Mouse (Mus musculus) ES-E14 (cell line): ENCODE measurements at regions not wholly inside any gene's neighbourhood (a gene's known extent, or its start where the extent isn't known, plus 50 kb on each side); places are given as distances from the start of the nearest gene placed in this dataset.

Source experiments
- DNase-seq: peaks from one replicate; pipeline ENCODE4 v3.0.0-alpha.2; 2013; ENCODE audit warnings: low read depth, low spot score
- H3K27ac ChIP-seq: 2 replicates; pipeline ENCODE4 v1.5.1; 2012; ENCODE audit warnings: low read depth, mild to moderate bottlenecking, low read length, moderate library complexity, mixed read lengths; ENCODE audit not compliant: poor library complexity, insufficient read depth, severe bottlenecking
- H3K36me3 ChIP-seq: 2 replicates; pipeline ENCODE4 v1.6.1; 2012; ENCODE audit warnings: mild to moderate bottlenecking, low read length, moderate library complexity, mixed read lengths; ENCODE audit not compliant: control insufficient read depth, poor library complexity, insufficient read depth, severe bottlenecking
- H3K4me1 ChIP-seq, 2 experiments: fragments of 150-350 bp in 1 of 2; sonication (generic) in 1 of 2; 2 replicates each; pipeline ENCODE4 v1.6.1; 2012; ENCODE audit warnings: low read length in 2 of 2, mild to moderate bottlenecking in 1 of 2, mixed read lengths in 1 of 2; ENCODE audit not compliant: control insufficient read depth in 2 of 2, insufficient read depth in 2 of 2, poor library complexity in 1 of 2
- H3K4me3 ChIP-seq, 2 experiments: fragments of 150-350 bp in 1 of 2; sonication (generic) in 1 of 2; 2 replicates each; pipeline ENCODE4 v1.5.1; 2012; ENCODE audit warnings: low read length in 2 of 2, low read depth in 1 of 2, mild to moderate bottlenecking in 1 of 2, mixed read lengths in 1 of 2; ENCODE audit not compliant: insufficient read depth in 1 of 2, poor library complexity in 1 of 2, severe bottlenecking in 1 of 2
- H3K9ac ChIP-seq: 2 replicates; pipeline ENCODE4 v1.6.1; 2012; ENCODE audit warnings: low read depth, mild to moderate bottlenecking, low read length, mixed read lengths; ENCODE audit not compliant: poor library complexity, insufficient read depth, severe bottlenecking
- H3K9me3 ChIP-seq: fragments of 150-350 bp; sonication (generic); 2 replicates; pipeline ENCODE4 v1.6.1; 2012; ENCODE audit warnings: low read depth, mild to moderate bottlenecking, low read length; ENCODE audit not compliant: control insufficient read depth, insufficient read depth
- CHD2 ChIP-seq: IDR thresholded peaks from 2 replicates; pipeline ENCODE4 v1.6.1; 2014; ENCODE audit warnings: mild to moderate bottlenecking, low read depth, low read length, inconsistent platforms
- HCFC1 ChIP-seq: IDR thresholded peaks from 2 replicates; pipeline ENCODE4 v1.6.1; 2012; ENCODE audit warnings: low read length, inconsistent platforms, borderline replicate concordance; ENCODE audit not compliant: insufficient read depth
- MAFK ChIP-seq: IDR thresholded peaks from 2 replicates; pipeline ENCODE4 v1.6.1; 2014; ENCODE audit warnings: mild to moderate bottlenecking, low read depth, low read length, inconsistent platforms; ENCODE audit not compliant: insufficient read depth
- ZC3H11A ChIP-seq: IDR thresholded peaks from 2 replicates; pipeline ENCODE4 v1.6.1; 2012; ENCODE audit warnings: low read depth, mild to moderate bottlenecking, inconsistent platforms, low read length, borderline replicate concordance
- ZNF384 ChIP-seq: IDR thresholded peaks from 2 replicates; pipeline ENCODE4 v1.6.1; 2012; ENCODE audit warnings: low read depth, low read length, inconsistent platforms
- in situ Hi-C, 2 experiments: fragments of 600-800 bp; cut with MboI; formaldehyde crosslinking; loops; one replicate each; pipeline ENCODE4 v1.15.1; 2025; ENCODE audit warnings: low sequenced_read_pairs in 2 of 2, inconsistent platforms in 1 of 2; ENCODE audit not compliant: unreplicated experiment in 2 of 2

DNA sequence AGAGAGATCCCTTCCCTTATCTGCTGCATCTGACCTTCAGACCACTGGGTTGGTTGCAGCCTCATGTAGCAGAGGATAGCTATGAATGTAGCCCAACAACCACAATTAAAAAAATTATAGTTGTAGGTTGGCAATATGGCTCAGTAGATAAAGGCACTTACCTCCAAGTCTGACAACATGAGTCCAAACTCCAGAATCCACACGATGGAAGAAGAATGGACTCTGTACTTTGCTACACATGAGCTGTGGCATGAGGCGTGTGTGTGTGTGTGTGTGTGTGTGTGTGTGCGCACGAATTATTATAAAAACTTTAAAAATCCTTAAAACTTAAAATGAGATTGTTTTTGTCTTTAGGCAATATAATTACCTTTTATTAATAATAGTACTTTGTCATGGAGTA is 163.2 kb upstream of the Pik3r1 start:
- H3K9ac ChIP-seq, result no peak overlapping the region
- H3K4me3 ChIP-seq, result no peak overlapping the region
- H3K4me1 ChIP-seq, result no peaks in the 10 kb centered on the region
- in situ Hi-C loops, result no loop called here
- DNase-seq, result no peak
- TF ChIP-seq ZC3H11A (no peak), HCFC1 (no peak), CHD2 (no peak), ZNF384 (no peak), MAFK (no peak)
- no peaks in the 10 kb centered on the region for H3K9me3 ChIP-seq
- no peaks in the 10 kb centered on the region for H3K36me3 ChIP-seq
- H3K27ac ChIP-seq, result no peak overlapping the region

DNA sequence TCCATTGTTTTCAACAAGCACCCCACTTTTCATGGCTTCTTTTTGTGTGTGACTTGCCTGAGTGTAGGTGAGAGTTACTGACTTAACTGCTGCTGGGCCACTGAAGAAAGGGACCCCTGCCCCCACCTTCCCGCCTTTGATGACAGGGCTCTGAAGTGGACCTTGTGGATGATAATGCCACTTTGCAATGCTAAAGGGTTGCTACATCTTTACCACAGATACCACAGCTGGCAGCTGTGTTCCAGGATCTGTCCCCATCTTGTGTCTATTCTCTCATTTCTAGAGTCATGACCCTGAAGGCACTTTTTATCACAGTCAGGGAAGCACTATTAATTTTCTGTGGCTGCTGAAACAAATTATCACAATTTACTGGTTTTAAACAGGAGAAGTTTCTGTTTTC is 163.9 kb upstream of the Pik3r1 start:
- Histone ChIP-seq H3K4me1 (no peaks in the 10 kb centered on the region), H3K36me3 (no peaks in the 10 kb centered on the region), H3K4me3 (no peak overlapping the region), H3K27ac (no peak overlapping the region), H3K9me3 (no peaks in the 10 kb centered on the region), H3K9ac (no peak overlapping the region)
- in situ Hi-C loops, result no loop called here
- no peak for DNase-seq
- TF ChIP-seq MAFK, result no peak
- TF ChIP-seq HCFC1, result no peak
- TF ChIP-seq CHD2, result no peak
- TF ChIP-seq ZNF384, result no peak
- no peak for TF ChIP-seq ZC3H11A

DNA sequence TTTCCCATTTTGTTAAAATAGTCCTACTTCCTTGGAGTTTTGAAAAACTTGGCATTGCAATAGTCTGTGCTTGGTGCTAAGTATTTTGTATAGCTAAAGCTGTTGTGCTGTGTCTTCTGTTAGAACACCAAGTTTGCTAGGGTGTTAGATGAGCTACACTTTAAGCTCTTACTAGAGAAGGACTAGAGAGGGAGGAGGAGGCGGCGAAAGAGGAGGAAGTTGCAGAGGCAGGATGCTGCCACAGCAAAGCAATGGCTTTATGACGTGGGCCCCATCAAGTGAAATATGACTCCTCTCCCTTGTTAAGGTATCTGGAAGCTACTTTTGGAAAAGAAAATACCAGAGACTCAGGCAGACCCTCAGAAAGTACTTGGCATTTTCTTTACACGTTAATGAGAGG is 167.8 kb upstream of the Pik3r1 start:
- H3K27ac ChIP-seq, result no peak overlapping the region
- H3K4me3 ChIP-seq, result no peak overlapping the region
- no peaks in the 10 kb centered on the region for H3K36me3 ChIP-seq
- H3K9me3 ChIP-seq, result no peaks in the 10 kb centered on the region
- H3K9ac ChIP-seq, result no peak overlapping the region
- in situ Hi-C loops, result no loop called here
- no peaks in the 10 kb centered on the region for H3K4me1 ChIP-seq
- no peak for DNase-seq
- no peak for TF ChIP-seq ZNF384
- TF ChIP-seq HCFC1, result no peak
- no peak for TF ChIP-seq ZC3H11A
- no peak for TF ChIP-seq MAFK
- TF ChIP-seq CHD2, result no peak

DNA sequence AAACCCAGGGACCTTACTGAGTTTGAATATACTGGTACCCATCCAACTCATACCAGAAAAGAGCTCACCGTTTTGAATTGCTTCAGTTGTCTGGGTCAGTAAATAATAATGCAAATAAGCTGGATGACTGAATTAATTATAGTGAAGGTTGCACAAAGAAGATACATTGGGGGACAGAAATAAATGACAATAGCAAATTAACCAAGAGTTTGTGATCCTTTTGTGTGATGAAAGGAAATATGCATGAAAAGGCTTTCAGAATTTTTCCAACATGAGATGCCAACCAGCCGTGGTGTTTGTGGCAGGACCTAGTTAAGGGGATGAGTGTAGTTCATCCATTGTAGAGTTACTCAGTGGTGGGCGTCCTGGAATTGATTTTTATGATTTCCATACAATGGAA is 186.5 kb upstream of the Pik3r1 start:
- no peak for DNase-seq
- H3K9ac ChIP-seq, result no peak overlapping the region
- H3K4me3 ChIP-seq, result no peak overlapping the region
- in situ Hi-C loops, result no loop called here
- H3K36me3 ChIP-seq, result no peaks in the 10 kb centered on the region
- TF ChIP-seq HCFC1 (no peak), CHD2 (no peak), MAFK (no peak), ZNF384 (no peak), ZC3H11A (no peak)
- H3K4me1 ChIP-seq, result no peaks in the 10 kb centered on the region
- no peak overlapping the region for H3K27ac ChIP-seq
- H3K9me3 ChIP-seq, result peaks cover 2% of the 10 kb centered on the region; the same call in 1 of the 2 replicates

DNA sequence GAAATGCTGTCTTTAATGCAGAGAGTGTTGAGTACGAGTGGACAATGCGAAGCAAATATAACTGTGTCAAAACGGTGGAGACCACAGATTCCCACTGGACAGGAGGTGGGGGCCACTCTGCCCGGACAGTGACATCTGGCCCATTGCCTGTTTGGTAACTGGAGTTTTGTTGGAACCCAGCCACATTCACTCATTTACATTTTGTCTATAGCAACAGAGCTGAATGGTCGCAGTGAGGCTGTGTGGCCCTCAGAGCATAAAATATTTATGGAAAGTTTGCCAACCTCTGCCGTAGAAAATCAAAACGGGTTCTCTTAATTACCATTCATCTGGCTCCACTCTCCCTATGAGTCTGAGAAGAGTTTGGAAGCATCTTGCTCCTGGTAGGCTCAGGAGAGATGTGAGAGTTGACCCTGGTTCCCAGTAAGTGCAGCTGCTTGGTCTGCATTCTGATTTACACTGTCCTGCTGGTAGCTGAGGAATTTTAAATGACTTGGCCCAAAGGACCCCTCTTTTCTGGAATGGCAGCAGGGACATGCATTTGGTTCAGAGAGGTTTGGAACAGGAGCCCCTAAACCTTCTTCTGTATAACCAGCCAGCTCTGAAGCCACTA is 187.9 kb upstream of the Pik3r1 start:
- no peak for DNase-seq
- no peak overlapping the region for H3K9ac ChIP-seq

More for the DNA sequence above, 187.9 kb upstream of the Pik3r1 start:
- Histone ChIP-seq H3K4me1 (no peaks in the 10 kb centered on the region), H3K36me3 (no peaks in the 10 kb centered on the region), H3K9me3 (peaks cover 7% of the 10 kb centered on the region; the same call in 1 of the 2 replicates), H3K27ac (no peak overlapping the region), H3K4me3 (no peak overlapping the region)
- in situ Hi-C loops, result no loop called here
- no peak for TF ChIP-seq HCFC1
